Mouse (Mus musculus) liver, postnatal 0 days (tissue): ENCODE data around the gene Eya2.

Source experiments
- CTCF ChIP-seq: sonication (generic); IDR thresholded peaks from 2 replicates; pipeline ENCODE4 v1.5.1; 2016; ENCODE audit warnings: antibody characterized with exemption, low read depth
- EP300 ChIP-seq: IDR thresholded peaks from 2 replicates; pipeline ENCODE4 v1.6.1; 2016; ENCODE audit warnings: antibody characterized with exemption, low read depth, mild to moderate bottlenecking

DNA sequence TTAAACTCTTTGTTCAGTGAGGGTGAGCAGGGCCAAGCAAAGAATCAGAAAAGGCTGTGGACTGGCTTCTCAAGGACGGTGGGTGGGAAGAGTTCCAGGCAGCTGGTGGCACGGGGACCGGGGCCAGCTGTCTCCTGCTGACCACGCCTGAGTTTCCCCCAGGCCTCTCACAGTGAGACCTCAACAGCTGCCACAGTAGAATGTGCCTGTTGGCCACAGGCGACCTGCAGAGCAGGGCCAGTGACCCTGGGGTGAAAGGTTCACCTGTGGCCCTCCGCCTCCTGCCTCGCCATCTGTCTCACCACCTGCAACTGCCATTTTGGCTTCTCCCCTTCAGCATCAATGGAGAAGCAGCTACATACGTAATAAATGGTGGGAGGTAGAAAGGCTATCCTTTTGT lies 35.1 kb downstream of the Eya2 start:
- TF ChIP-seq CTCF (no peak), EP300 (no peak)
